Mouse (Mus musculus) thymus, adult 2 months (tissue): ENCODE measurements at regions not wholly inside any gene's neighbourhood (a gene's known extent, or its start where the extent isn't known, plus 50 kb on each side); places are given as distances from the start of the nearest gene placed in this dataset.
A peak's percentile ranks its signal among the peaks of the same experiment; 100 is the strongest.
"Not testable (repeated sequence)": the region's sequence is repeated elsewhere in the genome, so short reads cannot be mapped to it uniquely, and the experiment has no call there.

Experiments used
- DNase-seq: peaks from one replicate; pipeline ENCODE4 v3.0.0; 2021
- H3K27ac ChIP-seq: fragments of 200-500 bp; 2 replicates; pipeline ENCODE4 v1.5.1; 2012; ENCODE audit warnings: low read length, control low read depth; ENCODE audit not compliant: control insufficient read depth, insufficient read depth
- H3K27me3 ChIP-seq: fragments of 200-500 bp; 2 replicates; pipeline ENCODE4 v1.6.1; 2012; ENCODE audit warnings: mild to moderate bottlenecking, low read length, moderate library complexity, mixed read lengths; ENCODE audit not compliant: control insufficient read depth, insufficient read depth
- H3K36me3 ChIP-seq: fragments of 200-500 bp; 2 replicates; pipeline ENCODE4 v1.6.1; 2012; ENCODE audit warnings: mild to moderate bottlenecking, low read length, moderate library complexity; ENCODE audit not compliant: control insufficient read depth, insufficient read depth
- H3K4me1 ChIP-seq: fragments of 200-500 bp; replicated peaks from 2 replicates; pipeline ENCODE4 v1.6.1; 2012; ENCODE audit warnings: low read length; ENCODE audit not compliant: control insufficient read depth, insufficient read depth
- H3K4me3 ChIP-seq: fragments of 200-500 bp; 2 replicates; pipeline ENCODE4 v1.5.1; 2012; ENCODE audit warnings: mild to moderate bottlenecking, low read length, control low read depth, moderate library complexity; ENCODE audit not compliant: control insufficient read depth, insufficient read depth
- WGBS: fragments of 180-500 bp; shearing (Covaris S2); methylation state at CpG from one replicate; pipeline ENCODE4 v1.1.7; 2018; 5-methylcytosine and 5-hydroxymethylcytosine counted together

- H3K4me3 ChIP-seq, H3K36me3 ChIP-seq, H3K4me1 ChIP-seq, H3K27me3 ChIP-seq, H3K27ac ChIP-seq: not testable (repeated sequence)
- peak; percentile 1 for DNase-seq
- WGBS, result 55% methylated on average over 3 of the region's 3 CpGs
These were observed 167.3 kb downstream of the Gm44 start for GRCm38 (mm10) chrX:91059251-91059650.

DNA sequence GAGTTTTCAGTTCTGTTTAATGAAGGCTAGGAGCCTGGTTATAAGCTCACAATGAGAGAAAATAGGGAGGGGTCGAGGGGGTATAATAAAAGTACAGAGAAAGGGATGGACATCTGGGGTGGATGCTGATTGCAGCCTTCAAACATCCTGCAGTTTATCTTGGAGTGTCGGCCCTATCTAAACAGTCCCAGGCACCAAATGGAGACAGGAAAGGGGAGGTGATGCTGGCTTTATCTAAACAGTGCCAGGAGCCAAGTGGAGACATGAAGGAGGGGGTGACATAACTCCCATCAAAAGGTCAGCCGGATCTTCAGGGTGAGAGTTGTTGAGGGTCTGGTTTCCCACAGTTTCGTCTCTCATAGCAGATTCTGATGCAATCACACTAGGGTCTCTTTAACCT is 193.2 kb downstream of the Gm44 start:
- H3K4me3 ChIP-seq, DNase-seq, H3K4me1 ChIP-seq, H3K27ac ChIP-seq, H3K36me3 ChIP-seq, H3K27me3 ChIP-seq: not testable (repeated sequence)
- 29% methylated on average over 4 of the region's 4 CpGs for WGBS
